Mouse (Mus musculus): ENCODE measurements around the gene Gm21987. TPM values are rescaled to one million over a fixed set of nuclear protein-coding genes. Genes with fewer than 3 reads are reported as not detected.

Gene Gm21987
- total and polyA plus RNA-seq, 2 experiments from 2014 or later = 6.2 TPM; not detected in 1

DNA sequence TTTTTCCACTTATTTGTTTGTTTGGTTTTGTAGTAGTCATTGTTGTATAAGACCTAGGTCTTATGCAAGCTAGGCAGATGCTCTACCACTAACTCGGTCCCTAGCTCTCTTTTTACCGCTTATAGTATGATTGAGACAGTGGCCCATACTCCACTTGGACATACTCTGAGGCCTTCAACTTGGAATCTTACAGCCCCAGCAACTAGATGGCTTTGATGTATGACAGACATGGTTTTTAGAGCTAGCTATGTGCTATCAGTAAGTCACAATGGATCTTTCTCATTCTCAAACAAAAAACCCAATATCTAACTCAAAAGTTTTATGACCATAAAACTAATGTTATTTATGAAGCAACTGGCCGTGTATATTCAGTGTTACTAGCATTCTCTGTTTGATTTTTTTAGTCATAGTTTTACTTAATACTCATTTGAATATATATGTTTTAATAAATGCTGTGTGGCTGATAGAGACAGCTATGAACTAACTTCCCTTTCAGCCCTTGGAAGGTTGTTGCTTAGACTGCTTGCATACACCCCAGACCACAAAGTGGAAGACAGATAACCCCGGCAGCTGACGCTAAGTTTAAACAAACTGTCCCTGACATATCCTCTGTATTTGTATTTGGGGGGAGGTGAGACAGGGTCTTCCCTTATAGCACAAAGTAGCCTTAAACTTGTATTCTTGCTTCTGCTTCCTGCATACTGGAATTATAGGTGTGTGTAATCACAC is 7.5 kb downstream of the Gm21987 start:
- TF ChIP-seq CTCF (IDR thresholded peaks at IDR 0.05; ENCODE audit: low read depth) = no peak
- no peak for TF ChIP-seq EP300 (IDR thresholded peaks at IDR 0.05; ENCODE audit: low read depth)
- H3K4me2 ChIP-seq (ENCODE audit: low read depth, low read length) = no peak overlapping the region
- H3K4me1 ChIP-seq (ENCODE audit: control insufficient read depth, insufficient read depth) = peaks cover 11% of the 10 kb centered on the region
- H3K36me3 ChIP-seq (replicated peaks; ENCODE audit: control insufficient read depth, insufficient read depth, low read length) = peaks cover 12% of the 10 kb centered on the region; the same call in 1 of the 2 replicates
- no peak overlapping the region for H3K9ac ChIP-seq (replicated peaks; ENCODE audit: low read depth, low read length)
- no peak overlapping the region for H3K4me3 ChIP-seq (ENCODE audit: low read depth, low read length)
- peak overlapping the region; percentile 43; the same call in 1 of the 2 replicates for H3K27ac ChIP-seq (ENCODE audit: low read depth)
- WGBS = 60% methylated on average over 5 of the region's 5 CpGs
- no peak for DNase-seq (ENCODE audit: low spot score)
- no peak for ATAC-seq (ENCODE audit: insufficient read depth, low read depth)
- H3K9me3 ChIP-seq (replicated peaks; ENCODE audit: control insufficient read depth, low read length) = no peaks in the 10 kb centered on the region
- H3K27me3 ChIP-seq (ENCODE audit: control insufficient read depth, insufficient read depth, low read length) = no peaks in the 10 kb centered on the region

- no peak for TF ChIP-seq EP300 (IDR thresholded peaks at IDR 0.05; ENCODE audit: low read depth)
- no peak for TF ChIP-seq CTCF (IDR thresholded peaks at IDR 0.05; ENCODE audit: low read depth)
- Histone ChIP-seq H3K4me3 (ENCODE audit: low read depth, low read length) (no peak overlapping the region), H3K9ac (replicated peaks; ENCODE audit: low read depth, low read length) (no peak overlapping the region), H3K36me3 (replicated peaks; ENCODE audit: control insufficient read depth, insufficient read depth, low read length) (no peaks in the 10 kb centered on the region), H3K4me1 (ENCODE audit: control insufficient read depth, insufficient read depth) (peaks cover 29% of the 10 kb centered on the region), H3K4me2 (ENCODE audit: low read depth, low read length) (no peak overlapping the region), H3K27me3 (ENCODE audit: control insufficient read depth, insufficient read depth, low read length) (no peaks in the 10 kb centered on the region), H3K9me3 (replicated peaks; ENCODE audit: control insufficient read depth, low read length) (no peaks in the 10 kb centered on the region), H3K27ac (ENCODE audit: low read depth) (no peak overlapping the region)
- no peak for DNase-seq (ENCODE audit: low spot score)
- WGBS = 84% methylated on average over 6 of the region's 6 CpGs
- ATAC-seq (ENCODE audit: insufficient read depth, low read depth) = no peak
Measured at GRCm38 (mm10) chr16:38358256-38358812, 11.5 kb downstream of the Gm21987 start.

DNA sequence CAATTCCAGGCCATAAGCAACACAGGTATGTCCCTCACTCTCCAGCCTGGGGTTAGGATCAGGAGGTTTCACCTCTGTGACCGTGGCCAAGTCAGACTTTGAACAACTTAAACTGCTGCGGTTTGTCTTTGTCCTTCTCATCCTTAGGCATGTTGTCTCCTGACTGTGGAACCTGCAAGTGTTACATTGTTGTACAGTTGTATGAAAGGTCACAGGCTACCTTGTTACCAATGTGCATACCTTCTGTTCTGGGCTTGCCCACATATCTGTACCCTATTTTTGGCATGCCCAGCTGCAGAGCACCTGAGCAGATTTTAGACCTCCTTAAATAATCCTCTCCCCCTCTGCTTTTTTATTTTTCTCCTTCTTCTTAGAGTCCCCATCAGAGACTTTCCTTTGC is 12.4 kb downstream of the Gm21987 start:
- no peak for TF ChIP-seq CTCF (IDR thresholded peaks at IDR 0.05; ENCODE audit: low read depth)
- TF ChIP-seq EP300 (IDR thresholded peaks at IDR 0.05; ENCODE audit: low read depth) = no peak
- no peak overlapping the region for H3K9ac ChIP-seq (replicated peaks; ENCODE audit: low read depth, low read length)
- H3K27me3 ChIP-seq (ENCODE audit: control insufficient read depth, insufficient read depth, low read length) = no peaks in the 10 kb centered on the region
- H3K4me1 ChIP-seq (ENCODE audit: control insufficient read depth, insufficient read depth) = peaks cover 25% of the 10 kb centered on the region
- WGBS = 64% methylated on average over 2 of the region's 2 CpGs
- ATAC-seq (ENCODE audit: insufficient read depth, low read depth) (no peak), DNase-seq (ENCODE audit: low spot score) (no peak)
- no peak overlapping the region for H3K4me2 ChIP-seq (ENCODE audit: low read depth, low read length)
- no peak overlapping the region for H3K4me3 ChIP-seq (ENCODE audit: low read depth, low read length)
- H3K36me3 ChIP-seq (replicated peaks; ENCODE audit: control insufficient read depth, insufficient read depth, low read length) = no peaks in the 10 kb centered on the region
- no peak overlapping the region for H3K27ac ChIP-seq (ENCODE audit: low read depth)
- no peaks in the 10 kb centered on the region for H3K9me3 ChIP-seq (replicated peaks; ENCODE audit: control insufficient read depth, low read length)

GRCm38 (mm10) chr16:38359857-38360256 is 13.0 kb downstream of the Gm21987 start:
- peak overlapping the region; percentile 99 for H3K27ac ChIP-seq (ENCODE audit: low read depth)
- no peak overlapping the region for H3K4me2 ChIP-seq (ENCODE audit: low read depth, low read length)
- no peak for ATAC-seq (ENCODE audit: insufficient read depth, low read depth)

GRCm38 (mm10) chr16:38360317-38360716 is 13.5 kb downstream of the Gm21987 start:
- H3K4me1 ChIP-seq (ENCODE audit: control insufficient read depth, insufficient read depth) = peaks cover 25% of the 10 kb centered on the region
- H3K36me3 ChIP-seq (replicated peaks; ENCODE audit: control insufficient read depth, insufficient read depth, low read length) = peaks cover 6% of the 10 kb centered on the region
- TF ChIP-seq CTCF (IDR thresholded peaks at IDR 0.05; ENCODE audit: low read depth) (no peak), EP300 (IDR thresholded peaks at IDR 0.05; ENCODE audit: low read depth) (no peak)
- H3K4me3 ChIP-seq (ENCODE audit: low read depth, low read length) = no peak overlapping the region
- H3K4me2 ChIP-seq (ENCODE audit: low read depth, low read length) = 0 out of 2 replicates have a peak overlapping the region, but pooled peaks have one; percentile 9
- H3K27me3 ChIP-seq (ENCODE audit: control insufficient read depth, insufficient read depth, low read length) = no peaks in the 10 kb centered on the region
- peak overlapping the region; percentile 9; the same call in 1 of the 2 replicates for H3K9ac ChIP-seq (replicated peaks; ENCODE audit: low read depth, low read length)
- H3K27ac ChIP-seq (ENCODE audit: low read depth) = peak overlapping the region; percentile 99
- 14% methylated on average over 2 of the region's 2 CpGs for WGBS
- DNase-seq (ENCODE audit: low spot score) (no peak), ATAC-seq (ENCODE audit: insufficient read depth, low read depth) (no peak)
- no peaks in the 10 kb centered on the region for H3K9me3 ChIP-seq (replicated peaks; ENCODE audit: control insufficient read depth, low read length)

More at GRCm38 (mm10) chr16:38359857-38360256, 13.0 kb downstream of the Gm21987 start:
- DNase-seq (ENCODE audit: low spot score) = no peak
- Histone ChIP-seq H3K36me3 (replicated peaks; ENCODE audit: control insufficient read depth, insufficient read depth, low read length) (0 out of 2 replicates have a peak, but pooled peaks cover 2% of the 10 kb centered on the region), H3K27me3 (ENCODE audit: control insufficient read depth, insufficient read depth, low read length) (no peaks in the 10 kb centered on the region), H3K9me3 (replicated peaks; ENCODE audit: control insufficient read depth, low read length) (no peaks in the 10 kb centered on the region), H3K4me1 (ENCODE audit: control insufficient read depth, insufficient read depth) (peaks cover 25% of the 10 kb centered on the region), H3K9ac (replicated peaks; ENCODE audit: low read depth, low read length) (peak overlapping the region; percentile 9; the same call in 1 of the 2 replicates), H3K4me3 (ENCODE audit: low read depth, low read length) (no peak overlapping the region)
- 42% methylated on average over 3 of the region's 3 CpGs for WGBS
- TF ChIP-seq CTCF (IDR thresholded peaks at IDR 0.05; ENCODE audit: low read depth) (no peak), EP300 (IDR thresholded peaks at IDR 0.05; ENCODE audit: low read depth) (no peak)
